Mouse (Mus musculus) G1E (cell line): Measurements from ENCODE around the gene Pcp4.

Experiments used
- CTCF ChIP-seq: IDR thresholded peaks from 2 replicates; pipeline ENCODE4 v1.5.1; 2012; ENCODE audit warnings: low read depth, low read length, inconsistent platforms, mixed read lengths
- GATA1 ChIP-seq: IDR thresholded peaks from 2 replicates; pipeline ENCODE4 v1.6.1; 2012; ENCODE audit warnings: borderline replicate concordance, low read length, inconsistent platforms, mixed read lengths
- POLR2AphosphoS5 ChIP-seq: IDR thresholded peaks from 2 replicates; pipeline ENCODE4 v1.6.1; 2012; ENCODE audit warnings: low read depth, low read length, inconsistent platforms; ENCODE audit not compliant: insufficient replicate concordance

DNA sequence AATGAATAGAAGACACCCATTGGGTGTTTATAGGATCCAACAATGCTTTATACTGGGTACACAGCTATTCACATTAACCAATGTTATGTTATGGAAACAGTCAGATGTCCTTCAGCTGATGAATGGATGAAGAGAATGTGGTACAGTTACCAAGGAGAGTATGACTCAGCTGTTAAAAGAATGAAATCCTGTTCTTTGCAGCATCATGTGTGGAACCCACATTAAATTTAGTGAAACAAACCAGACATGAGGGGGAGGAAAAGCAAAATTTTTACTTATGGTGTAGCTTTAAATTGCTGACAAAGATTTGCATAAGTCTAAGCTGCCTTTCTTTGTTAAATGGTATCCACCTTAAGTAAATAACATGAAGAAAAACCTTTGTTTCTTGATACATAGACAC, 92.4 kb downstream of the Pcp4 start:
- TF ChIP-seq POLR2AphosphoS5 (no peak), CTCF (no peak), GATA1 (no peak)
